Mouse (Mus musculus) layer of hippocampus, adult 9-10 months (tissue): ENCODE results near the gene Tapbpl.
A peak's percentile ranks its signal among the peaks of the same experiment; 100 is the strongest.
"Not testable (repeated sequence)": the region's sequence is repeated elsewhere in the genome, so short reads cannot be mapped to it uniquely, and the experiment has no call there.

Experiments used
- DNase-seq: peaks from one replicate; pipeline ENCODE4 v3.0.0; 2022; ENCODE audit warnings: low spot score

Tapbpl gene

DNA sequence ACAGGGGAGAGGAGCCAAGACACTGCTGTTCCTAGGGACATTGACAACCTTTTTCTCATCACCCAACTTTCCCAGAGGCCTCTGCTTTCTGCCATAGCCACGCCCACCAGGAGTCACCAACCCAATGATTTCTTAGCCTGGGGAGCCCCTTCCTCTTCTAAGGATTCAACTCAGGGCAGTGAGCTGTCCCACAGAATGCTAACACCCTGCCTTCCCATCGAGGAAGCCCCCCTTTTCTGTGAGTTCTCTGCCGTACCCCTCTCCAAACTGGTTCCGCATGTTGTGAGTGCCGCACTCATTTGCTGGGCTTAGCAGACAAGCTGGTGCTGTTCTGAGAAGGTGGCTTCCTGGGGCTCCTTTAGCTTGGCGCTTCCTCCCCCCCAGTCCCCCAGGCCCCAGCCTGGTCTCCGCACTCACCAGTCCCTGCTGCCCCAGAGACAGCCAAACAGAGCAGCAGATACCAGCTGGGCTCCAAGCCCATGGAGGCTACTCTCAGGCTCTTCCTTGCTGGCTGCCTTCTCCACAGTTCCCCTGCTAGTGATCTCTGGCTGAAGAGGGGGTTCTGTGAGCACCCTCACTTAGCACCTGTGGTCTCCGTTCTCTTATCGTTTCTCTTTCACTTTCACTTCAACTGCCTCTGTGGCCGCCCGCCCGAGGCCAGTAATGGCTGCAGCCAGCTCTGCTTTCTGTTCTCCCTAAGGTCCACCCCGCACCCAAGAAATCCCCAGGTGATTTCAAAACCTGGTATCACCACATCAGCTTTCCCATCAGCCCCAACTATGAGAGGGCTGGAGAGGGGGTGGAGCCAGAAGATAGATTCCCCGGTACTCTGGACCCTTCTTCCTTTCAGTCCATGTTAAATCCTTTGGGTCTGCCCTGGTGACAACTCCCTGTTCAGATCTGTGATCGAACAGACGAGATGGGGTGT lies at the start of gene Tapbpl:
Gene Tapbpl (minus strand): TSS at position 744 of the 928 bp plus-strand sequence.
- no peak for DNase-seq

- no peak for DNase-seq
These were observed 48.1 kb upstream of the Tapbpl start for GRCm38 (mm10) chr6:125279729-125280128.

DNA sequence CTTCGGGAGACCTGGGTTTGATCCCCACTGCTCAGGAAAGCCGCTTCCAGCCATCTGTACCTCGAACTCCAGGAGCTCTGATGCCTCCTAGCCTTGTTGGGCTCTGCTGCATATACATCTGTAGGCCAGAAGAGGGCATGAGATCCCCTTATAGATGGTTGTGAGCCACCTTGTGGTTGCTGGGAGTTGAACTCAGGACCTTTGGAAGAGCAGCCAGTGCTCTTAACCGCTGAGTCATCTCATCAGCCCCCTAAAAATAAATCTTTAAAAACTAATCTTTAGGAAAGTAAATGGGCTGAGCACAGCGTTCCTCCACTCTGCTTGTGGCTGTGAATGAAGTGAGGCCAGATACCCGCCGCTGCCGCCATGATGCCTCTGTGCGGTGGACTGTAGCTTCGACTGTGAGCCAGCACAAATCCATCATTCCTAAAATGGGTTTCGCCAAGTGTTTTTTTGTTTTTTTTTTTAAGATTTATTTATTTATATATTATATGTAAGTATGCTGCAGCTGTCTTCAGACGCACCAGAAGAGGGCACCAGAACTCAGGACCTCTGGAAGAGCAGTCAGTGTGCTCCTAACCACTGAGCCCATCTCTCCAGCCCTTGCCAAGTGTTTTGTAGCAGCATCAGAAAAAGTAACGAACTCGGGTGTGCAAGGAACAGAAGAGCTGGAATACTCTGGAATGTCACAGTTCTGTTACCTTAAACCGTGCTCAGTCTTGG lies 43.3 kb upstream of the Tapbpl start:
- no peak for DNase-seq

DNA sequence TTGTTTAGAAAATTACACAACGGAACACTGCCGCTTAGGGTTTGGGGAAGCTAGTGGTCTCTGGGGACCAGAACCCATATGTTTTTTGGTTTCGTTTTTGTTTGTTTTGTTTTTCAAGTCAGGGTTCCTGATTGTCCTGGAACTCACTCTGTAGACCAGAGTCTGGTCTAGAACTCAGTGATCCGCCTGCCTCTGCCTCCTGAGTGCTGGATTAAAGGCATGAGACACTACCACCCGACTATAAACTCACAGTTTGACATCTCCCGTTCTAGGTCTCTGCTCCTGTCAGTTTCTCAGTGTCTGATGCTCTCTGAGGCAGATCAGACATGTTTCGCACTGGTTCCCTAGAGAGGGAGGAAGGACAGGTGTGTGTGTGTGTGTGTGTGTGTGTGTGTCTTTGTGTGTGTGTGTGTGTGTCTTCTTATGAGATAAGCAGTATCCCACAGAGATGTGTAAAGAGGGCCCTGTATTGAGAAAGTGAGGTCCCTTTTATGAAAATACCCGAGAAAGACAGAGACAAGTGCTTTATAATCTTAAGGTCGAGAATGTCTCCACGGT lies 40.6 kb upstream of the Tapbpl start:
- no peak for DNase-seq

- peak; percentile 92 for DNase-seq
These were observed 40.0 kb upstream of the Tapbpl start for GRCm38 (mm10) chr6:125271455-125272227.

GRCm38 (mm10) chr6:125268799-125269198 lies 37.1 kb upstream of the Tapbpl start:
- DNase-seq: no peak

DNA sequence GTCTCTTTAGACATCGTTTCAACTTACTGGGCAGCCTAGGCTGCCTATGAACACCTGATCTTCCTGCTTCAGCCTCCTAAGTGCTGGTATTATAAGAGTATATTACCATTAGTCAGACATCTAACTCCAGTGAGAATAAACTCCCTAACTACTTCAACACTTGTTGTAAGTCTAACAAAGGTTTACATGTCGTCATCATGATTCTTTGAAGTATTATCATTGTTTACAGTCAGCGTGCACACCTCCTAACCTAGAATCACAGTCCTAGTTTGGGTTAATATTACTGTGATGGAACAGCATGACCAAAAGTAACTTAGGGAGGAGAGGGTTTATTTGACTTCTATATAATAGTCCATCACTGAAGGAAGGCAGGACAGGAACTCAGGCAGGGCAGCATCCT lies 35.8 kb upstream of the Tapbpl start:
- no peak for DNase-seq

DNA sequence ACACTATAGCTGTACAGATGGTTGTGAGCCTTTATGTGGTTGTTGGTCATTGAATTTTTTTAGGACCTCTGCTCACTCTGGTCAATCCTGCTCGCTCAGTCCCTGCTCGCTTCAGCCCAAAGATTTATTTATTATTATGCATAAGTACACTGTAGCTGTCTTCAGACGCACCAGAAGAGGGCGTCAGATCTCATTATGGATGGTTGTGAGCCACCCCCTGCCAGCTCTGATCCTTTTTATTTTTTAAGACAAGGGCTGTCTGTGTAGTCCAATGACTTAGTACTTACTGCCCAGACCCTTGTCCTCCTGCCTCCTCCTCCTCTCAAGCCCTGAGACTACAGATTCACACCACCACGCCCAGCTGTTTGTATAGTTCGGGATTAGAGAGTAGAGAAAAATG lies 34.9 kb upstream of the Tapbpl start:
- DNase-seq: not testable (repeated sequence)

DNA sequence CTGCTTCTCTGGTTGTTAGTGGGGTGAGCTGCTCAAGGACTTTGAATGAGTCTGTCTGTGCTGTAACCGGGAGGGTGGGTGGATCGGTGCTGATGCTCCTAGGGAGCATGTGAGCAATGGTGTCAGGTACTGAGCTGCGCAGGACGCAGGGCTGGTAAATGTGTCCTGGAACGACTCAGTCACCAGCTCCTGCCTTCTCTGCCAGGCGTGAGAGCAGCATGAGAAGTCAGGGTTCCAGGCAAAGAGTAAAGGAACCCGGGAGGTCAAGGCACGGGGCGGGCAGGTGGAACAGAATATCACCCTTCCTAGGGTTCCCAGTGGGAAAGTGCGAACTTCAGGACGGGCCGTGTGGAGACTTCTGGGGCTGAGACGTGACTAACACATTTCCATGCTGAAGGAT lies 34.4 kb upstream of the Tapbpl start:
- no peak for DNase-seq

GRCm38 (mm10) chr6:125265239-125265638 lies 33.6 kb upstream of the Tapbpl start:
- DNase-seq: no peak

GRCm38 (mm10) chr6:125264219-125264618 lies 32.6 kb upstream of the Tapbpl start:
- no peak for DNase-seq

- DNase-seq: no peak
These were observed 28.4 kb upstream of the Tapbpl start for GRCm38 (mm10) chr6:125260006-125260555.

DNA sequence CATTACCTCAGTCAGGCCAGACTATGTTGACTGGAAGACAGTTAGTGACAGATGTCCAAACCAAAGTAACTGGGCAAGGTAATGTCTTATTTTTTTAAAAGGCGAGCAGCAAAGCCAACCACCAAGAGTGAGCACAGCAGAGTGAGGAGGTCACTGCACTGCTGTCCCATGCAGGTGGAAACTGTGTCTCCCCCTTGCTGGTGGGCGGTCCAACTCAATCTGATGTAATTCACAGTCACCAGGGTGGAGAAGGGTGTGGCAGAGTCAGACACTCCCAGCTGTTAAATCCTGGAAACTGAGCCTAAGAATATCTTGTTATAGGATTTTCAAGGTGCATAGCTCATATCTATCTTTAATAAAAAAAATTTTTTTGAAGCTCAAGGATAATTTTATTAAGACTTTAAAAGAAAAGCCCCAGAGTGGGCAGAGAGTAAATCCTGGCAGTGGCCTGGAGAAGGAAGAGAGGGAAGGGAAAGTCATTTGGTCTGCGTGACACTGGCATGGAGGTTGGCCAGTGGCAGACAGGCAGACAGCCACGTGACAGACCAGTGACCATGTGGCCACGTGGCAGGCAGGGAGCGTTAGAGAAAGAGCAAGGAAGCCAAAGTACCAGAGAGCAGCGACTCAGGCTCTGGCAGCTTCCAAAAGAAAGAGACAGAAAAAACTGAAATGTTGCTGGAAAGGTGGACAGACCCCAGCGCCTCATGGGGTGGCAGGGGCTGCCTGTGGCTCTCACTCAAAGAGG lies 24.7 kb upstream of the Tapbpl start:
- no peak for DNase-seq

DNA sequence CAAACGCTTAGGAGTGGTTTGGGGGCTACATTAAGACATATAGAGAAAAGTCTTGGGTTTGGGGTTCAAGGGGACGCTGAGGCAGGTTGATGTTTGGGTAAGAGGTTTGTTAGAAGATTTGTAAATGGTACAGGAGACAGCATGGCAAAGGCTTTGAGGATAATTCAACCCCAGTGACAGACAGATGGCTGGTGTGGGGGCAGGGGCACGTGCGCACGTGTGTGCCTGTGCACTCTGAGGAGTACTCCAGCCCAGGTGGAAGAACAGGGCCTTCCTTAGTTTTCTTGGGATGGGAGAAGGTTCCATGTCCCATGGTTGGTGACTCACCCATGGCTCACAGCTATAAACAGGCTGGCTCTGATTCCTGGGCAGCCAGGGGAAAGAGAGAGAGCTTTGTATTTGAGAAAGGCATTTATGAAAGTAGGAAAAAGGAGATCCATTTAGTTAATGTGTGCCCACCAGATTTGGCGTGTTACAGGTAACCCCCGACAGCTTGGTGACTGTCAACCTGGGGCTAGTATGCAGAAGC lies 23.9 kb upstream of the Tapbpl start:
- DNase-seq: no peak

GRCm38 (mm10) chr6:125253863-125254715 lies 22.4 kb upstream of the Tapbpl start:
- DNase-seq: no peak

GRCm38 (mm10) chr6:125252711-125253110 lies 21.1 kb upstream of the Tapbpl start:
- no peak for DNase-seq

- DNase-seq: no peak
These were observed 20.6 kb upstream of the Tapbpl start for GRCm38 (mm10) chr6:125252285-125252684.

- no peak for DNase-seq
These were observed 12.9 kb upstream of the Tapbpl start for GRCm38 (mm10) chr6:125244551-125244950.

- DNase-seq: no peak
These were observed 9.9 kb upstream of the Tapbpl start for GRCm38 (mm10) chr6:125241566-125241965.

DNA sequence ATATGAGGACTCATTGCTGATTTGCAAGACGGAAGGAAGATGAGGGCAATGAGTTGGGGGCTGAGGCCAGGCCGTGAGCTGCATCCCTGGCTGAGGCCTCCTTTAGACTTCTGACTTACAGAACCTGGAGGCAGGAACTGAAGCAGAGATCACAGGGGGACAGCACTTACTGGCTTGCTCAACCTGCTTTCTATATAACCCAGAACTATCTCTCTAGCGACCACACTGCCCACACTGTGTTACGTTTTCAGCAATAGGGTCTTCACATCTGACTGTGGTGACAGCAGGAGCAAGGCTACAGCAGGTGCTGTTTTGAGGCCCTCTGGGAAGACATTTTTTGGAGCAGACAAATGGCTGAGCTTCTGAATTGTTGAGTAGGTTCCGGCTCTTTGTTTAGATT lies 9.0 kb upstream of the Tapbpl start:
- DNase-seq: no peak
